Mouse (Mus musculus) gastrocnemius, postnatal 25 days (tissue): ENCODE measurements around the gene Lta. TPM values are rescaled to one million over a fixed set of nuclear protein-coding genes. Genes with fewer than 3 reads are reported as not detected.
"Not testable (repeated sequence)": the region's sequence is repeated elsewhere in the genome, so short reads cannot be mapped to it uniquely, and the experiment has no call there.

Experiments
- DNase-seq: peaks from one replicate; pipeline ENCODE4 v3.0.0; 2022
- total RNA-seq, 2 experiments: library from RNA; stranded (reverse); gene quantifications; 1 replicate in 1 of 2; 2 replicates in 1 of 2; pipeline ENCODE4 v1.2.3; 2021

The Lta gene
- total RNA-seq, 2 experiments from 2014 or later, result 0.32 TPM; not detected in 1

GRCm38 (mm10) chr17:35240384-35241304, 35.5 kb upstream of the Lta start:
- DNase-seq, result no peak

- no peak for DNase-seq
Measured at GRCm38 (mm10) chr17:35239700-35240099, 34.5 kb upstream of the Lta start.

- DNase-seq, result no peak
Measured at GRCm38 (mm10) chr17:35237504-35237903, 32.4 kb upstream of the Lta start.

GRCm38 (mm10) chr17:35236996-35237395, 31.8 kb upstream of the Lta start:
- DNase-seq, result no peak

- DNase-seq, result peak; percentile 89
Measured at GRCm38 (mm10) chr17:35236390-35236746, 31.2 kb upstream of the Lta start.

- DNase-seq, result peak; percentile 90
Measured at GRCm38 (mm10) chr17:35235614-35236389, 30.7 kb upstream of the Lta start, which contains the start of gene Nfkbil1. TSS of gene Nfkbil1 (minus strand) at chr17:35235792.

- DNase-seq, result no peak
Measured at GRCm38 (mm10) chr17:35234903-35235302, 29.8 kb upstream of the Lta start.

GRCm38 (mm10) chr17:35234090-35234489, 28.9 kb upstream of the Lta start:
- DNase-seq, result not testable (repeated sequence)

GRCm38 (mm10) chr17:35233114-35233980, 28.2 kb upstream of the Lta start, which contains the start of gene Atp6v1g2:
TSS of gene Atp6v1g2 (plus strand) at chr17:35233660.
- DNase-seq, result no peak

- DNase-seq, result no peak
Measured at GRCm38 (mm10) chr17:35232659-35233058, 27.5 kb upstream of the Lta start.

- DNase-seq, result peak; percentile 65
Measured at GRCm38 (mm10) chr17:35232043-35232442, 26.9 kb upstream of the Lta start.

GRCm38 (mm10) chr17:35231022-35231421, 25.9 kb upstream of the Lta start:
- DNase-seq, result no peak

GRCm38 (mm10) chr17:35226561-35227046, 21.5 kb upstream of the Lta start:
- DNase-seq, result no peak

- no peak for DNase-seq
Measured at GRCm38 (mm10) chr17:35225456-35225855, 20.3 kb upstream of the Lta start.

GRCm38 (mm10) chr17:35224641-35225040, 19.5 kb upstream of the Lta start:
- no peak for DNase-seq

- DNase-seq, result no peak
Measured at GRCm38 (mm10) chr17:35222299-35222698, 17.1 kb upstream of the Lta start.

GRCm38 (mm10) chr17:35220156-35220952, 15.2 kb upstream of the Lta start, which contains the start of gene Gm16181:
TSS of gene Gm16181 (plus strand) at chr17:35220834.
- DNase-seq, result peak; percentile 56

- DNase-seq, result no peak
Measured at GRCm38 (mm10) chr17:35219601-35220041, 14.5 kb upstream of the Lta start.

- no peak for DNase-seq
Measured at GRCm38 (mm10) chr17:35218516-35219193, 13.5 kb upstream of the Lta start.

GRCm38 (mm10) chr17:35213071-35213470, 7.9 kb upstream of the Lta start:
- DNase-seq, result no peak
